Mouse (Mus musculus) spleen, adult 10 weeks (tissue): Measurements from ENCODE around the gene S100g. TPM values are rescaled to one million over a fixed set of nuclear protein-coding genes. Genes with fewer than 3 reads are reported as not detected.

ENCODE experiments used
- polyA plus RNA-seq: library from polyadenylated mRNA; stranded (reverse); fragments of 350-450 nt; fragmentation: Illumina TruSeq; extraction: RNeasy Lipid Tissue Mini Kit (QIAGEN cat#74804); gene quantifications from one replicate; pipeline ENCODE4 v1.2.3, GENCODE M21; 2015; ENCODE audit warnings: low replicate concordance; ENCODE audit not compliant: insufficient read depth

S100g gene
- polyA plus RNA-seq, result not detected

GRCm38 (mm10) chrX:162964383-162964782 is at the start of gene S100g:
Gene S100g, minus strand, starts transcription at chrX:162964599.

Other genes with a start within 250 kb of the S100g start
- 191 TPM for gene Rbbp7, start 204.2 kb downstream of the S100g start, polyA plus RNA-seq
- 31.4 TPM for gene Txlng, start 135.1 kb downstream of the S100g start, polyA plus RNA-seq
- 68.5 TPM for gene Syap1, start 76.2 kb downstream of the S100g start, polyA plus RNA-seq
- 139 TPM for gene Ctps2, start 63.4 kb downstream of the S100g start, polyA plus RNA-seq